Mouse (Mus musculus): Measurements from ENCODE around the gene Slco3a1. TPM values are rescaled to one million over a fixed set of nuclear protein-coding genes. Genes with fewer than 3 reads are reported as not detected.
"Not testable (repeated sequence)": the region's sequence is repeated elsewhere in the genome, so short reads cannot be mapped to it uniquely, and the experiment has no call there.

Gene Slco3a1
- polyA plus RNA-seq, 1 experiment from 2014 or later, result 26.9 TPM

DNA sequence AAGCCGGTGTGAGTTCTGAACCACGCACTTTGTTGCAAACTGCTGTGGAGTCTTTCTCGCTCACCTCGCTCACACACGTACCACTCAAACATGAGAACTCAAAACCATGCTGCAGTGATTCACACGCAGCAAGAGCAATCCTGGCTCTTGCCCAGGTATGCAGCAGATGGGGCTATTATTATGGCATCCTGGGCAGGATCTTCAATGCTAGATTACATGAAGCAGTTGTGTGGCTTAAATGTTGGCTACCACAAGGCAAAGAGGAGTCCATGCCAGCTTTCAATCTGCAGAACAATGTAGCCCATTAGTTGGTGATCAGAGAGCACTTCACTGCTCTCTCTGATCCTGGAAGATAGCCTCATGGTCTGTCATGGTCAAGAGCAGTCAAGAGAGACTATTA lies 139.3 kb downstream of the Slco3a1 start:
- Histone ChIP-seq H3K4me1 (peaks cover 26% of the 10 kb centered on the region), H3K36me3 (no peaks in the 10 kb centered on the region), H3K9me3 (no peaks in the 10 kb centered on the region), H3K4me3 (no peak overlapping the region), H3K27me3 (ENCODE audit: insufficient read depth, poor library complexity, severe bottlenecking) (no peaks in the 10 kb centered on the region), H3K27ac (no peak overlapping the region)
- no peak for DNase-seq (ENCODE audit: low spot score)
- 94% methylated on average over 6 of the region's 6 CpGs for WGBS

DNA sequence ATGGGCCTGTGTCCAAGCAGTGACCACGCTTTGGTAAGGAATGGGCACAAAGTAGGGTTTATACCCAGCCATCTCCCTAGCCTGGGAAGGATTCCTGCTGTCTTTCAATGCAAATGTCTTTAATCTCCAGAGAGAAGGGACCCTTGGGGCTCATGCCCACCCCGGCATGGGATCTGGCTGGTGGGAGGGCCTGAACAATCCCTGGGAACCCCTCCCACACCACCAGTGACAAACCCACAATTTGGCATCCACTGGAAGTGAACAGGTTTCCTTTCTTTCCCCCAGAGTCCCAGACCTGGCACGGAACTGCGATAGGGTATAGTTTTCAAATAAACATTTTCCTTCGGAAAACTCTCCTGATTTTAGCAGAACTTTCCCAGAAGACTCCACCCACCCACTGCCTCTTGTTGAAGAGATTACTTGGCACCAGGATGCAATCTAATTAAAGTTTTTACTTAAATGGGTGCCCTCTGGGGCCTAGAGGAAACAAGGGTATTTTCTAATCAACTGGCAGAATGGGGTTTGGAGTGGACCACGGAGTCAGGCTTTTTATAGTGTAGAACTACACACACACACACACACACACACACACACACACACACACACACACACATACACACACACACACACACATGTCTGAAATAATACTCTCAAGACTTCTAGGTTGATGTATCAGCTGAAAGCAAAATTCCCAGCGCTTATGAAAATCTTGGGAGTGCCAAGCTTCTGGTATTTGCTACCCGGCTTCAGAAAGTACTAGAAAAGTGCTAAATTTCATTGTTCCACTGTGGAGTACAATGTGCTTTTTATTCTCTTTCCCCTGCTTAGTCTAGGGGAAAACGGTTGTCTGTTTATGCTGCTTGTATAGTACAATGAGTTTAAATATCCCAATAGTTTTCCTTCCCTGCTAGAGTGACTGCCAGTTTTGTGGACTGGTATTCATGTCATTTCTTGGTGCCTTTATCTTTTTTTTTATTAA lies 140.6 kb downstream of the Slco3a1 start:
- WGBS, result 74% methylated on average over 9 of the region's 9 CpGs
- no peak overlapping the region for H3K27ac ChIP-seq
- H3K4me1 ChIP-seq, result peaks cover 36% of the 10 kb centered on the region
- H3K9me3 ChIP-seq, result no peaks in the 10 kb centered on the region
- no peak for DNase-seq (ENCODE audit: low spot score)
- no peaks in the 10 kb centered on the region for H3K27me3 ChIP-seq (ENCODE audit: insufficient read depth, poor library complexity, severe bottlenecking)
- no peaks in the 10 kb centered on the region for H3K36me3 ChIP-seq
- no peak overlapping the region for H3K4me3 ChIP-seq

GRCm38 (mm10) chr7:74408601-74409323 lies 145.8 kb downstream of the Slco3a1 start:
- H3K27me3 ChIP-seq (ENCODE audit: insufficient read depth, poor library complexity, severe bottlenecking), result no peaks in the 10 kb centered on the region
- H3K9me3 ChIP-seq, result no peaks in the 10 kb centered on the region
- no peak for DNase-seq (ENCODE audit: low spot score)
- H3K36me3 ChIP-seq, result no peaks in the 10 kb centered on the region
- no peak overlapping the region for H3K4me3 ChIP-seq
- no peak overlapping the region for H3K27ac ChIP-seq
- peaks cover 52% of the 10 kb centered on the region for H3K4me1 ChIP-seq
- WGBS, result 62% methylated on average over 13 of the region's 13 CpGs

GRCm38 (mm10) chr7:74407851-74408250 lies 146.7 kb downstream of the Slco3a1 start:
- H3K9me3 ChIP-seq; H3K27me3 ChIP-seq (ENCODE audit: insufficient read depth, poor library complexity, severe bottlenecking); H3K4me3 ChIP-seq; H3K27ac ChIP-seq; H3K36me3 ChIP-seq; DNase-seq (ENCODE audit: low spot score): not testable (repeated sequence)
- H3K4me1 ChIP-seq, result peaks cover 44% of the 10 kb centered on the region

GRCm38 (mm10) chr7:74399729-74400128 lies 154.9 kb downstream of the Slco3a1 start:
- DNase-seq (ENCODE audit: low spot score), result no peak
- no peaks in the 10 kb centered on the region for H3K36me3 ChIP-seq
- no peaks in the 10 kb centered on the region for H3K9me3 ChIP-seq
- WGBS, result 82% methylated on average over 6 of the region's 6 CpGs
- no peaks in the 10 kb centered on the region for H3K27me3 ChIP-seq (ENCODE audit: insufficient read depth, poor library complexity, severe bottlenecking)
- H3K4me1 ChIP-seq, result peaks cover 15% of the 10 kb centered on the region; the same call in 1 of the 2 replicates
- H3K4me3 ChIP-seq, result no peak overlapping the region
- H3K27ac ChIP-seq, result no peak overlapping the region

DNA sequence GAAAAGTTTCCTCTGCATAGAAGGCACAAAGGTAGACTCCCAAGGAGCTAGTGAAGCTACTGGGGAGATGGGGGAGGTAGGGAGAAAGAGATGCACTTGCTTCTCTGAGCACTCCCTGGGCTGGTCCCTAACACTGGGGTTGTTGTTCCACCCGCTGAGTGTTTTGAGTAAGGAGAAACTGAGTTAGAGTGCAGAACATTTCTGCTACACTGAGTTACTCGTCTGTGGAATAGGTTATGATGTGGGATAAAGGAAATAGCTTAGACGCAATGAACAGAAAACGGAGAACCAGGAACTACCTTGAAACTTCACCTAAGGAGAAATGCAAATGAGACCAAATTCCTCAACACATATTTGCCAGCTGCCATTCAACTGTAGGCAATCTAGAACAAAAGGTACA lies 155.4 kb downstream of the Slco3a1 start:
- Histone ChIP-seq H3K4me3 (no peak overlapping the region), H3K4me1 (peaks cover 15% of the 10 kb centered on the region; the same call in 1 of the 2 replicates), H3K27ac (no peak overlapping the region), H3K9me3 (no peaks in the 10 kb centered on the region), H3K36me3 (no peaks in the 10 kb centered on the region), H3K27me3 (ENCODE audit: insufficient read depth, poor library complexity, severe bottlenecking) (no peaks in the 10 kb centered on the region)
- DNase-seq (ENCODE audit: low spot score), result no peak
- WGBS, result 88% methylated on average over 4 of the region's 4 CpGs

DNA sequence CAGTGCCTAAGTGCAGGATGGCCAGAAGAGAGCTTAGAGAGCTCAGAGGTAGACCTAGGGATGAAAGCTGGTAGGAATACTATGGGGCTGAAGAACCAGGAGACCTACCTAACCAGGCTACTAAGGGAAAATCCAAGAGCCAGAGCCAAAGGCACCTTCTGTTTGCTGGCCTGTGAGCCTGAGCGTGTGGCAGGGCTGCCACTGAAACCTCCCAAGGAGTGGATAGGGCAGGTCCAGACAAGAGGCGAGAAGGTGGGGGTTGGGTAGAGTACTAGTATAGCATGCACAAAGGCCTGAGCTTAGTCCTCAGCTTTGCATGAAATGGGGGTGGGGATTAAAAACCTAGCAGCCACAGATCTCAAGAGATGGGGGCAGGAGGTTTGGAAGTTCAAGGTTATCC lies 156.3 kb downstream of the Slco3a1 start:
- no peak for DNase-seq (ENCODE audit: low spot score)
- Histone ChIP-seq H3K27ac (0 out of 2 replicates have a peak overlapping the region, but pooled peaks have one; percentile 6), H3K4me1 (peaks cover 15% of the 10 kb centered on the region; the same call in 1 of the 2 replicates), H3K4me3 (no peak overlapping the region), H3K36me3 (no peaks in the 10 kb centered on the region), H3K27me3 (ENCODE audit: insufficient read depth, poor library complexity, severe bottlenecking) (no peaks in the 10 kb centered on the region), H3K9me3 (no peaks in the 10 kb centered on the region)
- 71% methylated on average over 2 of the region's 2 CpGs for WGBS

DNA sequence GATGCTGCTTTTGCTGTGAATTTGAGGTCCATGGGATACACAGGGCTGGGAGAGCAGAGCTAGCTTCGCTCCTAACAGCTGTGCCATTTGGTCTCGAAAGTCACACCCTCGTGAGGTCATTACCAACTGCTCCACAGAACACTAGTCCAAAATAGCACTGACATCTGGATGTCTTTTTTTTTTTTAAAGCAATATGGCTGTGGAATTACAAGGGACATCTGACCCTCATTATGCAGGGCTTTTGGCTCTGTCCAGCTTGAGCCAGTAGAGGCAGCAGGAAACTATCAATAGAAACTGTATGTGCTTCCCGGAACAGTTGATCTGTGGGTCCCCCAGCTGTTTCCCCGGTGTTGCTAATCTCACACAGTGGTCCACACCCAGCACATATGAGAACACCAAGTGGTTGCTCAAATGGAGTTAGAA lies 163.1 kb downstream of the Slco3a1 start:
- H3K9me3 ChIP-seq, result no peaks in the 10 kb centered on the region
- H3K4me1 ChIP-seq, result peaks cover 14% of the 10 kb centered on the region
- H3K27ac ChIP-seq, result no peak overlapping the region
- H3K36me3 ChIP-seq, result no peaks in the 10 kb centered on the region
- H3K27me3 ChIP-seq (ENCODE audit: insufficient read depth, poor library complexity, severe bottlenecking), result no peaks in the 10 kb centered on the region
- DNase-seq (ENCODE audit: low spot score), result no peak
- WGBS, result 56% methylated on average over 5 of the region's 5 CpGs
- no peak overlapping the region for H3K4me3 ChIP-seq

DNA sequence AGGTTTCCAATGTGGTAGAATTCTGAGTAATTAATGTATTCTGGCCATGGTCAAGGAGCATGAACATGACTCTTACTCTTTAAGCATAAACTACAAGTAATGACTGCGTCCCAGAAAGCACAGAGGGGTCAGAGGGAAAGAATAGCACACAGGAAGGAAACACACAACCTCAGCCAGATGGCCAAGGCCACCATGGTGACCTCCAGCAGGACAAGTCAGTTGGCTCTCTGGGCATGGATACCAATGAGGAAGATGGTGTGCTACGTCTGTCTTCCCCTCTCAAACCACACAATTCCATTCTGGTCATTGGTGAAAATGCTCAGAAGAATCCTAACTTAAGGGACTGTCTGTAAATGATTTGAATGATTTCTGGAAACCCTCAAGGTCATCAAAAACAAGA lies 165.0 kb downstream of the Slco3a1 start:
- WGBS, result 85% methylated on average over 2 of the region's 2 CpGs
- Histone ChIP-seq H3K4me1 (peaks cover 24% of the 10 kb centered on the region), H3K27ac (no peak overlapping the region), H3K27me3 (ENCODE audit: insufficient read depth, poor library complexity, severe bottlenecking) (no peaks in the 10 kb centered on the region), H3K9me3 (no peaks in the 10 kb centered on the region), H3K36me3 (no peaks in the 10 kb centered on the region), H3K4me3 (no peak overlapping the region)
- DNase-seq (ENCODE audit: low spot score), result no peak

GRCm38 (mm10) chr7:74386257-74386656 lies 168.3 kb downstream of the Slco3a1 start:
- H3K27me3 ChIP-seq (ENCODE audit: insufficient read depth, poor library complexity, severe bottlenecking), result no peaks in the 10 kb centered on the region
- no peak overlapping the region for H3K4me3 ChIP-seq
- WGBS, result 75% methylated on average over 5 of the region's 5 CpGs
- H3K36me3 ChIP-seq, result no peaks in the 10 kb centered on the region
- 0 out of 2 replicates have a peak overlapping the region, but pooled peaks have one; percentile 10 for H3K27ac ChIP-seq
- peaks cover 49% of the 10 kb centered on the region for H3K4me1 ChIP-seq
- no peak for DNase-seq (ENCODE audit: low spot score)
- H3K9me3 ChIP-seq, result no peaks in the 10 kb centered on the region

GRCm38 (mm10) chr7:74383040-74383666 lies 171.4 kb downstream of the Slco3a1 start:
- H3K27me3 ChIP-seq (ENCODE audit: insufficient read depth, poor library complexity, severe bottlenecking), result no peaks in the 10 kb centered on the region
- peak overlapping the region; percentile 81 for H3K27ac ChIP-seq
- H3K4me1 ChIP-seq, result peaks cover 45% of the 10 kb centered on the region
- no peak for DNase-seq (ENCODE audit: low spot score)
- H3K9me3 ChIP-seq, result no peaks in the 10 kb centered on the region
- WGBS, result 51% methylated on average over 3 of the region's 3 CpGs
- no peak overlapping the region for H3K4me3 ChIP-seq
- no peaks in the 10 kb centered on the region for H3K36me3 ChIP-seq

GRCm38 (mm10) chr7:74382286-74382685 lies 172.3 kb downstream of the Slco3a1 start:
- 75% methylated on average over 3 of the region's 3 CpGs for WGBS
- H3K36me3 ChIP-seq, result no peaks in the 10 kb centered on the region
- no peak overlapping the region for H3K4me3 ChIP-seq
- no peaks in the 10 kb centered on the region for H3K9me3 ChIP-seq
- no peaks in the 10 kb centered on the region for H3K27me3 ChIP-seq (ENCODE audit: insufficient read depth, poor library complexity, severe bottlenecking)
- DNase-seq (ENCODE audit: low spot score), result no peak
- H3K27ac ChIP-seq, result peak overlapping the region; percentile 81
- H3K4me1 ChIP-seq, result peaks cover 45% of the 10 kb centered on the region

DNA sequence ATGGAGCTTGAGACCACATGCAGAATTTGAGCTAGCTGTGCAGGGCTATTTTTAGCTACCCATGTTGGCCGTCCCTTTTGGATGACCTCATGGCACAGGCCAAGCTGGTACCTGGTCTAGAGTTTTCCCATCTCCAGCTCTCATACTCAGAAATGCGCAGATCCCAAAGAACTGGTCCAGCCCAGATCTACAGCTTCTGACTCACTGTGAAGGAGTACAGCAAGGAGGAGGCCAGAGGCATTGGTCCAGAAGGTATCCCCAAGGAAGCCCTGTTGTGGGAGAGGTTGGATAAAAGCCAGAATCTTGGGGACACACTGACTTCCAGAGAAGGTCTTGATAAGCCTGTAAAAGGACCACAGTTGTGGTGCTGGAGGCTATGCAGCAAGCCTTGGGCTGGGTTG lies 172.7 kb downstream of the Slco3a1 start:
- WGBS, result 48% methylated on average over 2 of the region's 2 CpGs
- Histone ChIP-seq H3K4me3 (no peak overlapping the region), H3K36me3 (no peaks in the 10 kb centered on the region), H3K9me3 (no peaks in the 10 kb centered on the region), H3K4me1 (peaks cover 45% of the 10 kb centered on the region), H3K27ac (peak overlapping the region; percentile 81), H3K27me3 (ENCODE audit: insufficient read depth, poor library complexity, severe bottlenecking) (no peaks in the 10 kb centered on the region)
- DNase-seq (ENCODE audit: low spot score), result no peak

All from heart, embryonic 10.5 days (tissue).